Mouse (Mus musculus): ENCODE measurements at regions not wholly inside any gene's neighbourhood (a gene's known extent, or its start where the extent isn't known, plus 50 kb on each side); places are given as distances from the start of the nearest gene placed in this dataset.

DNA sequence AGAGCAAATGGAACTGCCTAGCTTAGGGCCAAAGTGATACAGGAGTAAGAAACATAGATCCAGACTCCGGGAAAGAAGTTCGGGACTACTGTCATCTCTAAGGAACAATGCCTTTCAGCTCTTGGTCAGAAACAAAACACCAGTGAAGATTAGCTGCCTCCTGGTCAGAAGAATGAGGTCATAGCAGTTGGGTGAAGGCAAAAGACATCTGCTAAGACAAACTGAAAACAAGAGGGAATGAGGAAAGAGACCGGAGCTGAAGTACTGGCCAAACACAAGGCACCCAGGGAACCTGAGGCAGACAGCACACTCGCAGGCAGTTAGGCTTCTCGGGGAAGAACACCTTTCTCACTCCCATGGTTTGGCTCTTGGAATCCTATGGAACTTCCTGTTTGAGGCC lies 164.8 kb upstream of the Mphosph6 start:
- H3K4me2 ChIP-seq (ENCODE audit: insufficient read depth, low read depth, poor library complexity, severe bottlenecking) = no peak overlapping the region
- no peak overlapping the region for H3K4me3 ChIP-seq (replicated peaks in 1 of 3; ENCODE audit: low read depth in 2 of 3, low read length in 2 of 3, poor library complexity in 1 of 3)
- in situ Hi-C loops (cut with MboI; ENCODE audit: low pct_ligation_motif_present, low pct_unique_long_range_greater_than_20kb, low sequenced_read_pairs) (no loop called here), dilution Hi-C loops (cut with MboI; ENCODE audit: extremely low pct_ligation_motif_present, extremely low pct_unique_long_range_greater_than_20kb, low sequenced_read_pairs) (no loop called here)
- DNase-seq (ENCODE audit: extremely low read depth) = no peak
- H3K9me3 ChIP-seq (replicated peaks; ENCODE audit: low read length) = peaks cover 59% of the 10 kb centered on the region
- H3K27ac ChIP-seq (ENCODE audit: insufficient read depth, low read depth) = no peak overlapping the region
- no peak for TF ChIP-seq RCOR1 (conservative IDR thresholded peaks at IDR 0.05; ENCODE audit: low read depth, low read length)
- no peak for TF ChIP-seq BHLHE40 (IDR thresholded peaks at IDR 0.05; ENCODE audit: low read depth, low read length)
- no peak for TF ChIP-seq RAD21 (IDR thresholded peaks at IDR 0.05; ENCODE audit: low read depth, low read length)
- TF ChIP-seq MYC (IDR thresholded peaks at IDR 0.05; ENCODE audit: low read depth, low read length) = no peak
- no peak for TF ChIP-seq UBTF (IDR thresholded peaks at IDR 0.05; ENCODE audit: low read depth, low read length)
- no peak for TF ChIP-seq CHD1 (IDR thresholded peaks at IDR 0.05; ENCODE audit: low read depth, low read length)
- no peak for TF ChIP-seq JUND (conservative IDR thresholded peaks at IDR 0.05; ENCODE audit: low read depth, low read length)
- TF ChIP-seq USF2 (conservative IDR thresholded peaks at IDR 0.05; ENCODE audit: low read depth, low read length) = no peak
- TF ChIP-seq E2F4 (IDR thresholded peaks at IDR 0.05; ENCODE audit: insufficient replicate concordance, low read depth, low read length) = no peak
- no peak for TF ChIP-seq KAT2A (IDR thresholded peaks at IDR 0.05; ENCODE audit: insufficient replicate concordance, low read length)
- no peak for TF ChIP-seq GABPA (IDR thresholded peaks at IDR 0.05; ENCODE audit: insufficient replicate concordance, low read depth, low read length)
- H3K79me2 ChIP-seq (replicated peaks; ENCODE audit: control insufficient read depth, extremely low read depth, insufficient read depth, poor library complexity, severe bottlenecking) = no peaks in the 10 kb centered on the region
- no peak overlapping the region for H3K9ac ChIP-seq (ENCODE audit: insufficient read depth, low read depth)
- H3K4me1 ChIP-seq (ENCODE audit: control insufficient read depth in 1 of 2, insufficient read depth in 2 of 2) = no peaks in the 10 kb centered on the region
- H3K27me3 ChIP-seq (replicated peaks) = no peaks in the 10 kb centered on the region
- H3K36me3 ChIP-seq (replicated peaks in 1 of 2; ENCODE audit: control insufficient read depth in 1 of 2, insufficient read depth in 1 of 2, low read length in 1 of 2) = no peaks in the 10 kb centered on the region

DNA sequence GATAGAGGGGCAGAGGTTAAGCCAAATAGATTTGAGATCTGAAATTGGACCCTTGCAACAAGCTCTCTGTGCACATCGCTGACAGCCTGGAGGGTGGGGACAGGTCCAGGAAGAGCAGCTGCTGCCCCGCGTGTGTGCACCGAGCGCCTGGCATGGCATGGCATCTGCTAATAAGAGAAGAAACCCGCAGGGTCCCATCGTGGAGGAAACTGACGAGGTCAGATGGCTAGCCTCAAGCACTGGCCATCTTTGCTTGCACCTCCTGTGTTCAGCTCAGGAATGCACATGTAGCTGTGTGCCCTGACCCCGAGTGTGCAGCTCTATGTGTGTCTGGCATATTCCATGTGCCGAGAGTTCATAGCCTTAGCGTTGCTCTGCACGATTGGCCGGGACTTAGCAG lies 161.7 kb upstream of the Mphosph6 start:
- Histone ChIP-seq H3K4me2 (ENCODE audit: insufficient read depth, low read depth, poor library complexity, severe bottlenecking) (no peak overlapping the region), H3K9me3 (replicated peaks; ENCODE audit: low read length) (peaks cover 64% of the 10 kb centered on the region), H3K4me3 (replicated peaks in 1 of 3; ENCODE audit: low read depth in 2 of 3, low read length in 2 of 3, poor library complexity in 1 of 3) (no peak overlapping the region), H3K4me1 (ENCODE audit: control insufficient read depth in 1 of 2, insufficient read depth in 2 of 2) (no peaks in the 10 kb centered on the region), H3K9ac (ENCODE audit: insufficient read depth, low read depth) (no peak overlapping the region), H3K27ac (ENCODE audit: insufficient read depth, low read depth) (no peak overlapping the region), H3K27me3 (replicated peaks) (no peaks in the 10 kb centered on the region), H3K79me2 (replicated peaks; ENCODE audit: control insufficient read depth, extremely low read depth, insufficient read depth, poor library complexity, severe bottlenecking) (no peaks in the 10 kb centered on the region), H3K36me3 (replicated peaks in 1 of 2; ENCODE audit: control insufficient read depth in 1 of 2, insufficient read depth in 1 of 2, low read length in 1 of 2) (no peaks in the 10 kb centered on the region)
- TF ChIP-seq POLR2A (IDR thresholded peaks at IDR 0.05; ENCODE audit: low read depth, low read length) (no peak), TBP (conservative IDR thresholded peaks at IDR 0.05; ENCODE audit: low read depth, low read length) (no peak), BHLHE40 (IDR thresholded peaks at IDR 0.05; ENCODE audit: low read depth, low read length) (no peak), USF2 (conservative IDR thresholded peaks at IDR 0.05; ENCODE audit: low read depth, low read length) (no peak), MAFK (IDR thresholded peaks at IDR 0.05; ENCODE audit: insufficient replicate concordance, low read length) (no peak), NELFE (IDR thresholded peaks at IDR 0.05; ENCODE audit: low read depth, low read length) (no peak), ETS1 (conservative IDR thresholded peaks at IDR 0.05; ENCODE audit: low read depth, low read length) (no peak), RCOR1 (conservative IDR thresholded peaks at IDR 0.05; ENCODE audit: low read depth, low read length) (no peak), NRF1 (IDR thresholded peaks at IDR 0.05; ENCODE audit: low read depth, low read length) (no peak), JUN (IDR thresholded peaks at IDR 0.05; ENCODE audit: insufficient read depth, low read depth, low read length) (no peak), JUND (conservative IDR thresholded peaks at IDR 0.05; ENCODE audit: low read depth, low read length) (no peak), EP300 (IDR thresholded peaks at IDR 0.05; ENCODE audit: low read length) (no peak)
- no peak for DNase-seq (ENCODE audit: extremely low read depth)
- in situ Hi-C loops (cut with MboI; ENCODE audit: low pct_ligation_motif_present, low pct_unique_long_range_greater_than_20kb, low sequenced_read_pairs) (no loop called here), dilution Hi-C loops (cut with MboI; ENCODE audit: extremely low pct_ligation_motif_present, extremely low pct_unique_long_range_greater_than_20kb, low sequenced_read_pairs) (no loop called here)
